Mouse (Mus musculus) Patski (cell line): ENCODE data around the gene Muc5ac. TPM values are rescaled to one million over a fixed set of nuclear protein-coding genes. Genes with fewer than 3 reads are reported as not detected.

Source experiments
- ATAC-seq: fragments of 100-300 bp; one replicate; pipeline ENCODE4 v1.8.0; 2021
- CTCF ChIA-PET: fragments of 350-600 bp; sonication (Branson Sonifier 250); formaldehyde crosslinking; loops from one replicate; lab custom pipeline; 2022; ENCODE audit warnings: inconsistent platforms; lab: Charles Lee
- POLR2A ChIA-PET: fragments of 350-600 bp; sonication (Branson Sonifier 250); formaldehyde crosslinking; loops from one replicate; lab custom pipeline; 2022; ENCODE audit warnings: antibody characterized with exemption, inconsistent platforms; lab: Charles Lee
- DNase-seq: peaks from one replicate; pipeline ENCODE4 v3.0.0-alpha.2; 2011; ENCODE audit warnings: low read depth, low spot score
- H3K27me3 ChIP-seq: fragments of 371-371 bp; one replicate; pipeline ENCODE4 v1.5.1; 2021
- CTCF ChIP-seq: fragments of 100-300 bp; IDR thresholded peaks from one replicate; pipeline ENCODE4 v1.5.1; 2021
- in situ Hi-C: fragments of 300-500 bp; cut with MboI; formaldehyde crosslinking; loops from 3 replicates; pipeline ENCODE4 v1.11.1; 2018; ENCODE audit warnings: low pct_unique_long_range_greater_than_20kb, mixed read lengths
- polyA plus RNA-seq: library from polyadenylated mRNA; unstranded; gene quantifications from one replicate; pipeline ENCODE4 v1.2.3, GENCODE M21; 2021

The Muc5ac gene
- polyA plus RNA-seq, 1 experiment from 2014 or later = under 0.01 TPM

GRCm38 (mm10) chr7:141824398-141824797 lies 35.6 kb downstream of the Muc5ac start:
- POLR2A ChIA-PET = no interaction called here
- in situ Hi-C loops = no loop called here
- no peaks in the 10 kb centered on the region for H3K27me3 ChIP-seq
- CTCF ChIA-PET = no interaction called here
- ATAC-seq (no peak), DNase-seq (no peak)
- TF ChIP-seq CTCF = no peak

- no peaks in the 10 kb centered on the region for H3K27me3 ChIP-seq
- CTCF ChIA-PET = interaction anchor here (1.0 to 1.1 kb wide), 2 partner anchors 17 to 30 kb away, joined by 3 to 4 read pairs; no protein-coding TSS in a partner anchor
- no peak for DNase-seq
- TF ChIP-seq CTCF = no peak
- in situ Hi-C loops = no loop called here
- ATAC-seq = peak; percentile 81
- POLR2A ChIA-PET = interaction anchor here (1.0 kb wide), 1 partner anchor 18 kb away, joined by 3 read pairs; no protein-coding TSS in a partner anchor
Observed at GRCm38 (mm10) chr7:141835941-141836340, 47.2 kb downstream of the Muc5ac start.

DNA sequence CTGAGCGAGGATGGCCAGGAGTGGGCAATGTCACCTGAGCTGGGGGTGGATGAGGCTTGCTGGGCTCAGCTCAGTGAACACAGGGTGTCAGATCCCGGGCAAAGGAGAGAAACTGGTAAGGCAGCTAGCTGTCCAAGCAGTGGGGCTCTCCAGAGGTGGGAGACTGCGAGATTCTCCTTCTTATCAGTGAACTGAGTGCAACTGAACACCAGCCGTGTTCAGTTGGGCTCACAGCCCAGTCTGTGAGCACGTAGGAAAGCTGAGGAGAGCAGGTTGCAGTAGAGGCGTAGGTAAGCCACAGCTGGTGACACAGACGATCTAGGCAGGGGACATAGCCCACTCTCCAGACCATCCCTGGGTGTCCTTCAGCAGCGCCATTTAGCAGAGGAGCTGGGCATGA lies 47.7 kb downstream of the Muc5ac start:
- H3K27me3 ChIP-seq = no peaks in the 10 kb centered on the region
- ChIA-PET POLR2A (interaction anchor here (1.0 kb wide), 1 partner anchor 19 kb away, joined by 3 read pairs; no protein-coding TSS in a partner anchor), CTCF (interaction anchor here (1.0 to 1.1 kb wide), 2 partner anchors 18 to 30 kb away, joined by 3 to 4 read pairs; no protein-coding TSS in a partner anchor)
- in situ Hi-C loops = no loop called here
- DNase-seq (no peak), ATAC-seq (peak; percentile 5)
- no peak for TF ChIP-seq CTCF

GRCm38 (mm10) chr7:141838779-141839178 lies 50.0 kb downstream of the Muc5ac start, which contains the start of gene Muc5b:
TSS of gene Muc5b (plus strand) at chr7:141839070.
- no peak for TF ChIP-seq CTCF

GRCm38 (mm10) chr7:141840354-141840753 lies 51.6 kb downstream of the Muc5ac start:
- no peak for TF ChIP-seq CTCF
- in situ Hi-C loops = no loop called here
- ChIA-PET CTCF (no interaction called here), POLR2A (no interaction called here)
- peaks cover 6% of the 10 kb centered on the region for H3K27me3 ChIP-seq
- no peak for DNase-seq
- ATAC-seq = no peak

More at GRCm38 (mm10) chr7:141838779-141839178, 50.0 kb downstream of the Muc5ac start, which contains the start of gene Muc5b:
- no peak for ATAC-seq
- no peak for DNase-seq
- in situ Hi-C loops = no loop called here
- H3K27me3 ChIP-seq = no peaks in the 10 kb centered on the region
- POLR2A ChIA-PET = interaction anchor here (0.5 to 0.6 kb wide), 2 partner anchors 36 to 844 kb away, joined by 4 to 8 read pairs; no protein-coding TSS in a partner anchor
- CTCF ChIA-PET = no interaction called here

DNA sequence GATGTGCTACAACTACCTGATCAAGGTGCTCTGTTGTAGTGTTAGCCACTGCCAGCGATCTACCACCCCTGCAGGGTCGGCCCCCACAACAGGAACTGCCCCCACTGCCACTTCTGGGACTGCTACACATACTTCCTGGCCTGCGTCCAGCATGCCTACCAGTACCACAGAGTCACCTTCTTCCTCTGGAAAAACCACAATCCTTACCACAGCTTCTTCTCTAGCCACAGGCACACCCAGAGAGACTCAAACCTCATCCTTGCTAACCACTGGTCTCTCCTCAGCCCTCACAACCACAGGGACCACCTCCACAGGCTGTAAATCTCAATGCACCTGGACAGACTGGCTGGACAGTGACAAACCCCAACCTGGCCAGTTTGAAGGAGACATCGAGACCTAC lies 72.3 kb downstream of the Muc5ac start:
- ATAC-seq (no peak), DNase-seq (no peak)
- ChIA-PET POLR2A (no interaction called here), CTCF (no interaction called here)
- no peaks in the 10 kb centered on the region for H3K27me3 ChIP-seq
- in situ Hi-C loops = no loop called here
- TF ChIP-seq CTCF = no peak

Other genes with a start within 250 kb of the Muc5ac start
- 41.6 TPM for gene Chid1, start 249.1 kb upstream of the Muc5ac start, polyA plus RNA-seq
- gene Ap2a2, start 226.8 kb upstream of the Muc5ac start, polyA plus RNA-seq = 76.4 TPM
- gene Muc6, start 133.7 kb upstream of the Muc5ac start, polyA plus RNA-seq = 0.05 TPM
- 0.33 TPM for gene Muc2, start 98.6 kb upstream of the Muc5ac start, polyA plus RNA-seq
- gene Muc5b, start 50.1 kb downstream of the Muc5ac start, polyA plus RNA-seq = not detected
- gene Tollip, start 129.5 kb downstream of the Muc5ac start, polyA plus RNA-seq = 48.0 TPM
- gene Brsk2, start 160.8 kb downstream of the Muc5ac start, polyA plus RNA-seq = 0.04 TPM